Mouse (Mus musculus) embryo, embryonic 10 days (tissue): ENCODE data around the gene Sh3rf1.

Source experiments
- DNase-seq: peaks from one replicate; pipeline ENCODE4 v3.0.0-alpha.2; 2015; ENCODE audit warnings: low spot score

Sh3rf1 gene

DNA sequence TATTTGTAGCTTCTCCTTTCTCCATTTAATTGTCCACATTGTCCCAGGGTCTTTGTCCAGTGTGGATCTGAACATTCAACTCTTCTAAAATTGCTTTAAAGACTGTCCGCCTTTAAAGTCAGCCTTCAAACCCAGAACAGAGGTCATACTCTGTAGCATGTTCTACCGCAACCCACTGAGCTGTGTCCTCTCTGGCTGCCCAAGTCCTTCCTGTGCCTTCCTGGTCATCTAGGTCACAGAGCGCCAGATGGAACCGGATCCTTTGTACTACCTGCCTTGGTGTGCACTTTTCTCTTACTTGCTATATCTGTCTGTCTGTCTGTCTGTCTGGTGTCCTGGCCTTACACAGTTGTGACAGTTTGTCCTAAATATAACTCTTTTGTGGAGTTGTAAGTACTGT is 40.0 kb downstream of the Sh3rf1 start:
- DNase-seq = no peak

DNA sequence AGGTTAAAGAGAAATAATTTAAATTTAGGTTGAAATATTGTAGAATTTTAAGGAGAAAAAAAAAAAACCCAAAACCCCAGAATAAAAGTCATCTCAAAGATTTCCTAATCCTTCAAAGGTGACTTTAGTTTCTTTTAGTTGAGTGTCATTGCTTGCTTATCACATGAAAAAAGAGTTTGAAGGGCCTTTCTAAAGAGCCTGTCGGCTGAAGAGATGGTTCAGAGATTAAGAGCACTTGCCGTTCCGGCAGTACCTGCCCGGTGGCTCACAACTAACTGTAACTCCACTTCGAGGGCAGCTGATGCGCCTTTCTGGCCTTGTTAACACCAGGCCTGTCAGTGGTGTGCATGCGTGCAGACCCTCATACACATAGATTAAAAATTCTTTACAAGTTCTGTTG is 41.2 kb downstream of the Sh3rf1 start:
- no peak for DNase-seq

DNA sequence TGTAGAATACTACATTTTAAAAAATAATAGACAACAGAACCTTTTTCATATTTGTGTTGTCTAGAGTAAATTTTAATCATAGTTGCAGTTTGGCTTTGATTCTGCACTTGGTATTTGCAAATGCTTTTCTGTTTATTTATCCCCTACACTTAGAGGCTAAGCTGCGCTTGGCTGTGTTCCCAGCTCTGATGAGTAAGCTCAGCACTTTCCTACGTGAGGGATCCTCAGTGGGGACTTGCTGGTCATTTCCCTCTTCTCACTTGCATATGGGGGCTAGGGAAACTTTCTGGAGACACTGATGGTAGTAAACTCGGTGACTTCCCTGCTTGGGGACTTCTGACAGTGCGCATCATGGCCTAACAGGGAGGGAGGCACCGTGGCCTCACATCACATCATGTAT is 41.7 kb downstream of the Sh3rf1 start:
- DNase-seq = no peak

DNA sequence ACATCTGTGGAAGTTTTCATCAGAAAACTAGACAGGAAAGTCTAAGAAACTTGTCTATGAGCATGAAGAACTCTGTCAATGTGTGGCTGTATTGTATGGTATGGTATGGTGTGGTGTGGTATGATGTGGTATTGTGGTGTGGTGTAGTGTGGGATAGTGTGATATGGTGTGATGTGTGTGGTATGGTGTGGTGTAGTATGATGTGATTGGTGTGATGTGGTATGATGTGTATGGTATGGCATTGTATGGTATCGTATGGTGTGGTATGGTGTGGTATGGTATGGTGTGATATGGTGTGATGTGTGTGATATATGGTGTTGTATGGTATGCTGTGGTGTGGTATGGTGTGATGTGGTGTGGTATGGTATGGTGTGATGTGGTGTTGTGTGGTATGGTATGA is 43.4 kb downstream of the Sh3rf1 start:
- no peak for DNase-seq

DNA sequence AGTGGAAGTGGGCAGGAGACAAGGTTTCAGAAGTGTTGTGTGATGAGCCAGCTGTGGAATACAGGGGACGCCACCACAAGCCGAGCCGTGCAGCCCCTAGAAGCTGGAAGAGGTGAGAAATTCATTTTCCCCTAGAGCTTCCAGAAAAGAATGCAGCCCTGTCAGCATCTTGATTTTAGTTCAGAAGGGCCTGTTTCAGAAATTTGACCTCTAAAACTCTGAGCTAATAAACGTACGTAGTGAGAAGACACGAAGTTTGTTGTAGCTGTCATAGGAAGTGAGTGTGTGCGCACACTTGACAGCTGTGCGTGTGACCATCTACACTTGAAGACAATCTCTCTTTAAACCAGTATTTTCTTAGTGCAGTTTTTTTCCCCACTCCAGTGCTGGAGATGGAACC is 44.0 kb downstream of the Sh3rf1 start:
- no peak for DNase-seq

DNA sequence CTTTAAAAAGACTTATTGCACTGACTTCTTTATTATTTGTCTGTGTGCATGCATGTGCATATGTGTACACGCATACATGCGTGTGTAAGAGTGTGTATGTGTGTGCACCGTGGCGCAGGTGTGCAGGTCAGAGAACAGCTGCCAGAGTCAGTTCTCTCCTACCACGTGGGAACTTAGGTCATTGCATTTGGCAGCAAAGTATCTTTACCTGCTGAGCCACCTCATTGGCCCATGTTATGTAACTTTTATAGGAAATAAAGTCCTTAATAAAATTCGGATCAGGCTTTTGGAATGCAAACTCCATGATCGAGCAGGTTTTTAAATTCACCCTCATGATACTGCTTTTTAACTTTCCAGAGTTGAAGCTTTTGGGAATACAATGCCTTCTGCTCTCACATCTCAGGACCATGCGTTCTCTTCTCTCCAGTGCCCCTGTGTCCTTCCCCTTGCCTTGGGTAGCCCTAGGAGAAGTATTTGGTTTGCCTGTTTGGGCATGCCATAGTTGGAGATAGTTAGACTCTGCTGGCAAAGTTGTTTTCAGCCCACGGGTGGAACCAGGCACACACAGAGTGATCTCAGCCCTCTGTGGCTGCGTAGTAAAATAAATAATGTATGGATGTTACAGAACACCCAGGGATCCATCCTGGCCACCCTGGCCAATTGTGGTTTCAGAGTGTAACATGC is 44.7 kb downstream of the Sh3rf1 start:
- DNase-seq = no peak

- no peak for DNase-seq
These were observed 46.3 kb downstream of the Sh3rf1 start for GRCm38 (mm10) chr8:61270016-61270415.

- DNase-seq = no peak
These were observed 46.9 kb downstream of the Sh3rf1 start for GRCm38 (mm10) chr8:61270541-61270940.

DNA sequence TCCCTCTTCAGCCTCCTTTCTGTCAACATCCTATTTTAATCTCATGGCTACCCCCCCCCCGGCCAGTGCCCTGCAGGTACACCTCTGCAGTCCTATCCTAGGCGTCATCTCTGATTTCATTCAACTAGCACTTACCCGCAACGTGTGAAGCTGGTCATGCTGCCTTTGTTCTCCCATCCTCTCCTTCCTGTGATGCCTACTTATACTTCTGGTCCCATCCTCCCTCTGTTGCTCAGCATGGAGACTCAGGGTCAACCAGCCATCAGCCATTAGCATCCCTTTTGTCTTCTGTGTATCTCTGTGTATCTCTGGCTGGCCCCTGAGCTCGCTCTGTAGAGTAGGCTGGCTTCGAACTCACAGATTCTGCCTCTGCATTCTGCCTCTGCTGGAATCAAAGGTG is 47.3 kb downstream of the Sh3rf1 start:
- no peak for DNase-seq

GRCm38 (mm10) chr8:61272838-61273237 is 49.2 kb downstream of the Sh3rf1 start:
- DNase-seq = no peak

GRCm38 (mm10) chr8:61273307-61274221 is 49.9 kb downstream of the Sh3rf1 start:
- no peak for DNase-seq

GRCm38 (mm10) chr8:61274602-61275462 is 51.2 kb downstream of the Sh3rf1 start:
- peak; percentile 62 for DNase-seq

DNA sequence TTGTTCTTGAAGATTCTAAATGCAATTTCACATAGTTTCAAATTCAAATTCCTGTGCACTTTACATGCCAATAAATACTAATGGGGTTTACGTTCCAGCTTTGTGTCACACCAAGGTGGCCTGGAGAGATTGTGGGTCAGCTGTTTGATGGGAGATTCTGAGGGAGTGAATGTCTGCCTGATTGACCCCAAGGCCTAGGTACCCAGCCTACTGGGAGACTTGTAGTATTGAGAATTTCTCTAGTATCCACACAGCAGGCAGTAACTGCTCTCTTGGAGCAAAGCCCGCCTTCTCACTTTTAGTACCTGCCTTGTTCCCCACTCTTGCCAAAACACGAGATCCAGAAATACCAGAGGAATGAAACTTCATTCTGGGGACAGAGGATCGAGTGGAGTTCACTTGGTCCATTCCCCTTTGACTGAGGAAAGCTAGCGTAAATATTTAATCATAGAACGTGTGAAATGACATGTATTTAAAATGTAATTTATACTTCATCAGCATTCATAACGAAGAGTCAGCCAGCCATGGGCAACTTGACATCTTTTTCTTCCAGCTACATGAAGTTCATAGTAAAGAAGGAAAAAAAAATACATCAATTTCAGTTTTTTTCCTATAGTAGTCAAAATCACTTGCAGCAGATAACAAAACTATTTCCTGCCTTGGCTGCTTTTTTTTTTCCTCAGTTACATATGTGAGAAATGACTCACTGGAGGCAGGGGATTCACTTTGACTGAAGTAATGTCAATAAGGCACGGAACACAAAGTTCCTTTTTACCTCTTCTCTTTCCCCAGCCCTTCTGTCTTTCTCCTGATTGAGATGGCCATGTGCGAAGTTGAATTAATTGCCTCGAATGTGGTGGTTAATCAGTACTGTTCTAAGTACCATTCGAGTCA is 52.0 kb downstream of the Sh3rf1 start:
- no peak for DNase-seq

- DNase-seq = no peak
These were observed 52.7 kb downstream of the Sh3rf1 start for GRCm38 (mm10) chr8:61276397-61276796.

GRCm38 (mm10) chr8:61279030-61279429 is 55.4 kb downstream of the Sh3rf1 start:
- no peak for DNase-seq

DNA sequence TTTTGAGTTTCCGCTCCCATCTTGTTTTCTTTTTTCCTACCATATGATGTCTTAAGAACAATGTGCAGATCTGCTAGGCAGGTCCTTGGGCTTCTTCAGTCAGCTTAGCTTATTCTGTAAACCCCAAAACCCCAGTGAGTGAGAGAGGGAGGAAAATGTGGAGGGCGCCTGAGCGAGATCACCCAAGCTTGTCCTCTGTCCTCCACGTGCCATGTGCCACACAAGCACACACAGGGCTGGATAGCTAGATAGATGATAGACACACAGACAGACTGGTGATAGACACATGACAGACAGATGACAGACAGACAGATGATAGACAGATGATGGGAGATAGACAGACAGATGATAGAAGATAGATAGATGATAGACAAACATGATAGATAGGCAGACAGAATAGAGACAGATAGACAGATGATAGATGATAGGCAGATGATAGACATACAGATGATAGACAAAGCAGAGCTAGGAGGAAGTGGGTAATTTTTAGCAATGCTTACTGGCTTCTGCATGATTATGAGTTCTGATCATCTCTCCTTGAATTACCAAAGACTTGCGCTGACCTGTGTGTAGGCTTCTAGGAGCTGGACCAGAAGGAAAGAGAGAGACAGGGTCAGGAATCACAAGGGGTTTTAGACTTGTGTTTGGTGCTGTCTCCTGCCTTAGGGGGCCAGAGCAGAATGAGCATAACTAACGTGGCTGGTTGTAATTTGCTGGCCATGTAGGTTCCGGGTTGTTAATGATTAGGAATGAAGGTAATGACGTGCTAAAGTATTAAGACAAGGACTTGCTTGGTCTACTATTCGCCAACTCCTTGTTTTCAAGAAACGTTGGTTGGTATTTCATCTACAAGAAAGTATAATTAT is 58.9 kb downstream of the Sh3rf1 start:
- DNase-seq = peak; percentile 51

- peak; percentile 86 for DNase-seq
These were observed 59.8 kb downstream of the Sh3rf1 start for GRCm38 (mm10) chr8:61283169-61284081.

DNA sequence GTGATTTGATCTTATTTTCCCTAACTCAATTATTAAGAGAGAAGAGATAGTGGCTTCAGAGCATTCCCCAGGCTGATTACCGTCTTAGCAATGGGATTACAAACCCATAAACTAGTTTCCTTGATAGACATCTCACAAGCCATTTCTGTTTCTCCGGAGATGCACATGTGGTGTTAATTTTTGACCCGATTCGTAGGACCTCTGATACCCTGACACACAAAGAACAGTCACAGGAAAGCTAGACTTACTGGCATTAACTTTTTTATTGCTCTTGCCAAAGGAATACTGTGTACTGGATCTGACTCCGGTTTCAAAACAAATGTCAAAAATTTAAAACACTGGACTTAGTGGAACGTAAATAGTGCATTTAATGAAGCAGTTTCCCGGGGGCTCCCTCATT is 62.2 kb downstream of the Sh3rf1 start:
- DNase-seq = no peak

- no peak for DNase-seq
These were observed 62.7 kb downstream of the Sh3rf1 start for GRCm38 (mm10) chr8:61286394-61286793.
